28 mouse cellular contexts compared by ENCODE assay signal in the genomic region with DNA sequence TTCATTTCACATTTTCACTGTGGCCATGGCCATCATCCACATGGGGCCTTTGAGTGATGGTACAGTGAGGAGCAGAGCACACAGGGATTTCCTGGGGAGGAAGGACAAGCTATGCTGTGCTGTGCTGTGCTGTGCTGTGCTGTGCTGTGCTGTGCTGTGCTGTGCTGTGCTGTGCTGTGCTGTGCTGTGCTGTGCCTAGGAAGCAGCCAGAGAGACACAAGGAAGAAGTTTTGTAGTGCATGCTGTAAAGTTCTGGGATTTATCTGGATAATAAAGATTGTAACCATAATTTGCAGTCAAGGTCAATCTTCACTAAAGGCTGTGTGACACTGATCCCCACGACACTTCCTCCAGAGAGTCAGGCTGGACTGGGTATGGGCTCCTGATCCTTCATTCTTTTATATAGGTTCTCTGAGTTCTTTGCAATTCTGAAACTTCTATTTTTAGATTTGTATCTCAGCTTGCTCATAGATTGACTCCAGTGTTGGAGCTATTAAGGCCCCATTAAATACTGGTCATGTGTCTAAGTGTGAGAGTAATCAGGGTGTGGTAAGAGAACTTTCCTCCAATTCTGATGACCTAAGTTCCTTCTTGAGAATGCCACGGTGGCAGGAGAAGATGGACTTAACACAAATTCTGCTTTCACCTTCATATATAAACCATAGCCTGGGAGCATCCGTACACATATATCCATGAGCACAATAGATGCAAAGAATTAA. TPM values are rescaled to one million over a fixed set of nuclear protein-coding genes. Genes with fewer than 3 reads are reported as not detected.
DNase-seq lines count a peak whose midpoint lies in the region; ATAC-seq and TF ChIP-seq lines count a peak whose summit lies in the region.
"Had no signal": no experiment of that assay in that cellular context is flagged by ENCODE, and none has a peak within 500 bp of the region (broad histone marks: within the 10 kb centered on the region; RNA-seq: fewer than 3 reads in every experiment).

No protein-coding gene starts in this region.

- no peak overlapping the region for H3K4me2 ChIP-seq in intestine, postnatal 0 days (replicated peaks; ENCODE audit: low read depth)
- H3K4me2 ChIP-seq: embryonic facial prominence, embryonic 12.5 days; forebrain, embryonic 13.5 days; forebrain, embryonic 15.5 days had no signal

- no peaks in the 10 kb centered on the region for H3K79me2 ChIP-seq in heart, adult 2 months (replicated peaks; ENCODE audit: control insufficient read depth, insufficient read depth, low read length)

- WGBS in heart, adult 2 months: 75% methylated on average over 3 of the region's 3 CpGs
- WGBS in intestine, postnatal 0 days: 43% methylated on average over 3 of the region's 3 CpGs
- WGBS in small intestine, adult 2 months: 34% methylated on average over 3 of the region's 3 CpGs

- H3K27ac ChIP-seq in heart, adult 2 months: no peak overlapping the region
- H3K27ac ChIP-seq in intestine, postnatal 0 days (ENCODE audit: low read depth, low read length): no peak overlapping the region
- H3K27ac ChIP-seq in small intestine, adult 2 months (ENCODE audit: insufficient read depth, low read depth, low read length): peak overlapping the region; percentile 86
- H3K27ac ChIP-seq: embryonic facial prominence, embryonic 10.5 days; embryonic facial prominence, embryonic 12.5 days; forebrain, embryonic 13.5 days; forebrain, embryonic 15.5 days had no signal

- ATAC-seq in intestine, postnatal 0 days: peak; percentile 95
- ATAC-seq: activated CD4-positive, CD25-positive, alpha-beta regulatory T cell, adult 4 months; CD4-positive, CD25-positive, alpha-beta regulatory T cell, adult 4 months; forebrain, embryonic 13.5 days; forebrain, embryonic 15.5 days; Patski had no signal

- H3K27me3 ChIP-seq in heart, adult 2 months (ENCODE audit: control insufficient read depth, insufficient read depth, low read length): no peaks in the 10 kb centered on the region
- peaks cover 10% of the 10 kb centered on the region; the same call in 1 of the 2 replicates for H3K27me3 ChIP-seq in intestine, postnatal 0 days (replicated peaks; ENCODE audit: control insufficient read depth, insufficient read depth, low read length)
- H3K27me3 ChIP-seq in small intestine, adult 2 months (ENCODE audit: control insufficient read depth, insufficient read depth, low read length): no peaks in the 10 kb centered on the region
- H3K27me3 ChIP-seq: CH12.LX; embryonic facial prominence, embryonic 12.5 days; forebrain, embryonic 13.5 days; forebrain, embryonic 15.5 days had no signal

- no peak overlapping the region for H3K9ac ChIP-seq in heart, adult 2 months (ENCODE audit: low read depth, low read length)
- H3K9ac ChIP-seq in intestine, postnatal 0 days (ENCODE audit: low read depth, low read length): no peak overlapping the region
- H3K9ac ChIP-seq: embryonic facial prominence, embryonic 12.5 days; forebrain, embryonic 13.5 days; forebrain, embryonic 15.5 days had no signal

- no peaks in the 10 kb centered on the region for H3K9me3 ChIP-seq in intestine, postnatal 0 days (ENCODE audit: control insufficient read depth)
- H3K9me3 ChIP-seq: embryonic facial prominence, embryonic 10.5 days; embryonic facial prominence, embryonic 12.5 days; forebrain, embryonic 13.5 days; forebrain, embryonic 15.5 days; G1E had no signal

- TF ChIP-seq POLR2A in heart, adult 2 months (IDR thresholded peaks at IDR 0.05; ENCODE audit: insufficient read depth, low read depth, low read length): no peak
- no peak for TF ChIP-seq POLR2A in small intestine, adult 2 months (IDR thresholded peaks at IDR 0.05; ENCODE audit: low read depth, low read length)

- no peak overlapping the region for H3K4me3 ChIP-seq in heart, adult 2 months
- no peak overlapping the region for H3K4me3 ChIP-seq in intestine, postnatal 0 days (ENCODE audit: low read depth, low read length)
- H3K4me3 ChIP-seq in small intestine, adult 2 months (ENCODE audit: low read depth, low read length): no peak overlapping the region
- H3K4me3 ChIP-seq: embryonic facial prominence, embryonic 10.5 days; embryonic facial prominence, embryonic 12.5 days; forebrain, embryonic 13.5 days; forebrain, embryonic 15.5 days had no signal

- no peak for TF ChIP-seq CTCF in heart, adult 2 months (IDR thresholded peaks at IDR 0.05)
- TF ChIP-seq CTCF in intestine, postnatal 0 days (IDR thresholded peaks at IDR 0.05; ENCODE audit: low read depth): no peak
- no peak for TF ChIP-seq CTCF in small intestine, adult 2 months (IDR thresholded peaks at IDR 0.05; ENCODE audit: extremely low read depth, insufficient read length, insufficient replicate concordance, low read depth, low read length)

- no peak for TF ChIP-seq EP300 in heart, adult 2 months (IDR thresholded peaks at IDR 0.05; ENCODE audit: insufficient read depth, low read depth, low read length)

- H3K4me1 ChIP-seq in heart, adult 2 months (ENCODE audit: control insufficient read depth, insufficient read depth, low read length): no peaks in the 10 kb centered on the region
- H3K4me1 ChIP-seq in intestine, postnatal 0 days (replicated peaks; ENCODE audit: control insufficient read depth, insufficient read depth, low read length): no peaks in the 10 kb centered on the region
- peaks cover 12% of the 10 kb centered on the region for H3K4me1 ChIP-seq in small intestine, adult 2 months (ENCODE audit: control insufficient read depth, insufficient read depth, insufficient read length, low read length)
- H3K4me1 ChIP-seq: embryonic facial prominence, embryonic 10.5 days; embryonic facial prominence, embryonic 12.5 days; forebrain, embryonic 13.5 days; forebrain, embryonic 15.5 days had no signal

- peak; percentile 14 for DNase-seq in heart, adult 11 months
- no peak for DNase-seq in heart, adult 2 months
- no peak for DNase-seq in gastrocnemius, adult 18-20 months (ENCODE audit: low spot score)
- DNase-seq in kidney, postnatal 10 days: no peak
- DNase-seq in gastrocnemius, postnatal 4 days (ENCODE audit: low spot score in 2 of 2): no peak
- DNase-seq: adrenal gland, postnatal 10 days; adrenal gland, postnatal 25 days; B cell, adult 2 months; cerebellum, adult 11 months; cerebellum, adult 18-20 months; cerebellum, adult 8-10 months; cerebellum, adult 9-11 months; cerebellum, postnatal 25 days had no signal

- H3K36me3 ChIP-seq in heart, adult 2 months (ENCODE audit: control insufficient read depth, insufficient read depth, low read length): no peaks in the 10 kb centered on the region
- H3K36me3 ChIP-seq in intestine, postnatal 0 days (ENCODE audit: control insufficient read depth, insufficient read depth): no peaks in the 10 kb centered on the region
- no peaks in the 10 kb centered on the region for H3K36me3 ChIP-seq in small intestine, adult 2 months (ENCODE audit: control insufficient read depth, insufficient read depth, low read length)
- H3K36me3 ChIP-seq: embryonic facial prominence, embryonic 10.5 days; embryonic facial prominence, embryonic 12.5 days; forebrain, embryonic 15.5 days; G1E had no signal

- intact Hi-C loops in heart, adult 2 months (cut with DNase I): no loop called here

RNA-seq across cellular contexts. Expression of a gene that starts 5.3 kb away (rescaled TPM):
- not detected for total RNA-seq in heart, adult 2 months (2021)
- polyA plus RNA-seq in heart, adult 2 months (2012; rRNA removed): not detected in 2 replicates
- 6.1 and 7.2 TPM in 2 replicates for polyA plus RNA-seq in intestine, postnatal 0 days (2015; fragmentation: Nextera tagmentation; extraction: Ambion mirVana)
- 212 and 276 TPM in 2 replicates for polyA plus RNA-seq in small intestine, adult 2 months (2012; rRNA removed)
- total RNA-seq in gastrocnemius, adult 18-20 months (2021): under 1 TPM; 0.34 to 0.62 TPM
- under 1 TPM; 0.13 to 0.17 TPM for total RNA-seq in gastrocnemius, postnatal 4 days (2021)
- total RNA-seq: adrenal gland, adult 18-20 months; adrenal gland, postnatal 25 days had no signal
- polyA plus RNA-seq: brain, embryonic 14.5 days; embryonic facial prominence, embryonic 10.5 days; embryonic facial prominence, embryonic 12.5 days; embryonic facial prominence, embryonic 14.5 days; forebrain, embryonic 11.5 days; forebrain, embryonic 13.5 days; forebrain, embryonic 15.5 days; G1E; Patski had no signal

RNA-seq across cellular contexts. Expression of a gene that starts 10.1 kb away (rescaled TPM):
- total RNA-seq in heart, adult 2 months (2021): under 1 TPM; 0.16 to 0.32 TPM
- 0.06 and 0.15 TPM in 2 replicates for polyA plus RNA-seq in heart, adult 2 months (2012; rRNA removed)
- 0.52 and 1.2 TPM in 2 replicates for polyA plus RNA-seq in intestine, postnatal 0 days (2015; fragmentation: Nextera tagmentation; extraction: Ambion mirVana)
- 0.81 and 6.0 TPM in 2 replicates for polyA plus RNA-seq in small intestine, adult 2 months (2012; rRNA removed)
- under 1 TPM; 0.14 to 0.19 TPM for total RNA-seq in gastrocnemius, adult 18-20 months (2021)
- total RNA-seq in gastrocnemius, postnatal 4 days (2021): under 1 TPM; 0.10 to 0.18 TPM
- total RNA-seq: CH12.LX had no signal
- polyA plus RNA-seq: activated CD4-positive, CD25-positive, alpha-beta regulatory T cell, adult 4 months; CD4-positive, CD25-positive, alpha-beta regulatory T cell, adult 4 months; embryonic facial prominence, embryonic 14.5 days; G1E; Patski had no signal
